Mouse (Mus musculus): ENCODE data around the gene Ccdc71. TPM values are rescaled to one million over a fixed set of nuclear protein-coding genes. Genes with fewer than 3 reads are reported as not detected.

Gene Ccdc71
- polyA plus RNA-seq, 1 experiment, result not detected

GRCm38 (mm10) chr9:108466219-108466618, 5.9 kb downstream of the Ccdc71 start:
- 92% methylated on average over 2 of the region's 2 CpGs for WGBS
- H3K27ac ChIP-seq (ENCODE audit: insufficient read depth, low read depth, low read length), result no peak overlapping the region
- no peak overlapping the region for H3K4me3 ChIP-seq (ENCODE audit: insufficient read depth, low read depth, low read length)
- peaks cover 9% of the 10 kb centered on the region for H3K4me1 ChIP-seq (ENCODE audit: control insufficient read depth, insufficient read depth, low read length)
- TF ChIP-seq CTCF (IDR thresholded peaks at IDR 0.05; ENCODE audit: insufficient read depth, low read depth, low read length) (no peak), POLR2A (IDR thresholded peaks at IDR 0.05; ENCODE audit: insufficient read depth, low read depth, low read length) (no peak)

- TF ChIP-seq CTCF (IDR thresholded peaks at IDR 0.05; ENCODE audit: insufficient read depth, low read depth, low read length) (no peak), POLR2A (IDR thresholded peaks at IDR 0.05; ENCODE audit: insufficient read depth, low read depth, low read length) (no peak)
- WGBS, result 85% methylated on average over 5 of the region's 5 CpGs
- Histone ChIP-seq H3K27ac (ENCODE audit: insufficient read depth, low read depth, low read length) (no peak overlapping the region), H3K4me1 (ENCODE audit: control insufficient read depth, insufficient read depth, low read length) (no peaks in the 10 kb centered on the region), H3K4me3 (ENCODE audit: insufficient read depth, low read depth, low read length) (no peak overlapping the region)
These were observed 9.1 kb downstream of the Ccdc71 start for GRCm38 (mm10) chr9:108469430-108469829.

GRCm38 (mm10) chr9:108469845-108470244, 9.5 kb downstream of the Ccdc71 start:
- no peaks in the 10 kb centered on the region for H3K4me1 ChIP-seq (ENCODE audit: control insufficient read depth, insufficient read depth, low read length)
- no peak overlapping the region for H3K4me3 ChIP-seq (ENCODE audit: insufficient read depth, low read depth, low read length)
- H3K27ac ChIP-seq (ENCODE audit: insufficient read depth, low read depth, low read length), result no peak overlapping the region
- WGBS, result 79% methylated on average over 4 of the region's 4 CpGs
- TF ChIP-seq CTCF (IDR thresholded peaks at IDR 0.05; ENCODE audit: insufficient read depth, low read depth, low read length) (no peak), POLR2A (IDR thresholded peaks at IDR 0.05; ENCODE audit: insufficient read depth, low read depth, low read length) (no peak)

- no peak for TF ChIP-seq POLR2A (IDR thresholded peaks at IDR 0.05; ENCODE audit: insufficient read depth, low read depth, low read length)
- TF ChIP-seq CTCF (IDR thresholded peaks at IDR 0.05; ENCODE audit: insufficient read depth, low read depth, low read length), result no peak
- WGBS, result 62% methylated on average over 1 of the region's 1 CpGs
- Histone ChIP-seq H3K27ac (ENCODE audit: insufficient read depth, low read depth, low read length) (no peak overlapping the region), H3K4me1 (ENCODE audit: control insufficient read depth, insufficient read depth, low read length) (peaks cover 6% of the 10 kb centered on the region; the same call in 1 of the 2 replicates), H3K4me3 (ENCODE audit: insufficient read depth, low read depth, low read length) (no peak overlapping the region)
These were observed 14.2 kb downstream of the Ccdc71 start for GRCm38 (mm10) chr9:108474528-108474927.

- H3K4me3 ChIP-seq (ENCODE audit: insufficient read depth, low read depth, low read length), result peak overlapping the region; percentile 36
- 3% methylated on average over 20 of the region's 20 CpGs for WGBS
- no peak for TF ChIP-seq POLR2A (IDR thresholded peaks at IDR 0.05; ENCODE audit: insufficient read depth, low read depth, low read length)
- TF ChIP-seq CTCF (IDR thresholded peaks at IDR 0.05; ENCODE audit: insufficient read depth, low read depth, low read length), result no peak
- H3K27ac ChIP-seq (ENCODE audit: insufficient read depth, low read depth, low read length), result no peak overlapping the region
- peaks cover 6% of the 10 kb centered on the region; the same call in 1 of the 2 replicates for H3K4me1 ChIP-seq (ENCODE audit: control insufficient read depth, insufficient read depth, low read length)
These were observed 18.4 kb downstream of the Ccdc71 start for GRCm38 (mm10) chr9:108478638-108479156.

- peaks cover 6% of the 10 kb centered on the region; the same call in 1 of the 2 replicates for H3K4me1 ChIP-seq (ENCODE audit: control insufficient read depth, insufficient read depth, low read length)
- H3K27ac ChIP-seq (ENCODE audit: insufficient read depth, low read depth, low read length), result no peak overlapping the region
- TF ChIP-seq CTCF (IDR thresholded peaks at IDR 0.05; ENCODE audit: insufficient read depth, low read depth, low read length), result no peak
- no peak for TF ChIP-seq POLR2A (IDR thresholded peaks at IDR 0.05; ENCODE audit: insufficient read depth, low read depth, low read length)
- no peak overlapping the region for H3K4me3 ChIP-seq (ENCODE audit: insufficient read depth, low read depth, low read length)
- 28% methylated on average over 11 of the region's 11 CpGs for whole genome bisulfite sequencing
These were observed 18.9 kb downstream of the Ccdc71 start for GRCm38 (mm10) chr9:108479241-108479640.

GRCm38 (mm10) chr9:108479721-108480351, 19.5 kb downstream of the Ccdc71 start, which contains the start of gene Lamb2:
Gene Lamb2 (plus strand): TSS chr9:108479736.
- H3K4me1 ChIP-seq (ENCODE audit: control insufficient read depth, insufficient read depth, low read length), result peaks cover 6% of the 10 kb centered on the region; the same call in 1 of the 2 replicates
- peak within 1 kb of the TSS; percentile 42 for H3K4me3 ChIP-seq (ENCODE audit: insufficient read depth, low read depth, low read length)
- WGBS, result 19% methylated on average over 10 of the region's 10 CpGs
- H3K27ac ChIP-seq (ENCODE audit: insufficient read depth, low read depth, low read length), result no peak within 1 kb of the TSS
- TF ChIP-seq POLR2A (IDR thresholded peaks at IDR 0.05; ENCODE audit: insufficient read depth, low read depth, low read length) (no peak), CTCF (IDR thresholded peaks at IDR 0.05; ENCODE audit: insufficient read depth, low read depth, low read length) (no peak)

GRCm38 (mm10) chr9:108480813-108481519, 20.6 kb downstream of the Ccdc71 start:
- no peak overlapping the region for H3K4me3 ChIP-seq (ENCODE audit: insufficient read depth, low read depth, low read length)
- 91% methylated on average over 28 of the region's 28 CpGs for WGBS
- TF ChIP-seq POLR2A (IDR thresholded peaks at IDR 0.05; ENCODE audit: insufficient read depth, low read depth, low read length), result no peak
- TF ChIP-seq CTCF (IDR thresholded peaks at IDR 0.05; ENCODE audit: insufficient read depth, low read depth, low read length), result no peak
- H3K4me1 ChIP-seq (ENCODE audit: control insufficient read depth, insufficient read depth, low read length), result peaks cover 6% of the 10 kb centered on the region; the same call in 1 of the 2 replicates
- H3K27ac ChIP-seq (ENCODE audit: insufficient read depth, low read depth, low read length), result no peak overlapping the region
